Mouse (Mus musculus): ENCODE measurements around the gene Ifnk.

The Ifnk gene

DNA sequence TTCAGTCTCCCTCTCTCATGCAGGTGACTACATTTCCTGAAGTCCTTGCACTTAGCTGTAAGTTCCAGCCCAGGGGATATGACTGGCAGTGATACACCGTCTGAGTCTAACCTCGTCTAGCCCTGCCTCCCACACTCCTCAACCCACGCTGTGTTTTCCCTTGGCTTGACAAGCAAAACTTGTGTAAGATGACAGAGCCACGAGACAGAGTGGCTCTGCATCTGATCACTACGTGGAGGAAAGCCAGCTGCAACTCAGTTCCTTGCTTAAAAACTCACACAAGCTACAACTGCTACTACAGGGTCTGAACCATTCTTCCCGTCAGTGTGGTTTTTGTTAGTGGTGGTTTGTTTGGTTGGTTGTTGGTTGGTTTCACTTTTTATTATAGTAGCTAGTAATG, 11.5 kb upstream of the Ifnk start:
- DNase-seq = no peak

DNA sequence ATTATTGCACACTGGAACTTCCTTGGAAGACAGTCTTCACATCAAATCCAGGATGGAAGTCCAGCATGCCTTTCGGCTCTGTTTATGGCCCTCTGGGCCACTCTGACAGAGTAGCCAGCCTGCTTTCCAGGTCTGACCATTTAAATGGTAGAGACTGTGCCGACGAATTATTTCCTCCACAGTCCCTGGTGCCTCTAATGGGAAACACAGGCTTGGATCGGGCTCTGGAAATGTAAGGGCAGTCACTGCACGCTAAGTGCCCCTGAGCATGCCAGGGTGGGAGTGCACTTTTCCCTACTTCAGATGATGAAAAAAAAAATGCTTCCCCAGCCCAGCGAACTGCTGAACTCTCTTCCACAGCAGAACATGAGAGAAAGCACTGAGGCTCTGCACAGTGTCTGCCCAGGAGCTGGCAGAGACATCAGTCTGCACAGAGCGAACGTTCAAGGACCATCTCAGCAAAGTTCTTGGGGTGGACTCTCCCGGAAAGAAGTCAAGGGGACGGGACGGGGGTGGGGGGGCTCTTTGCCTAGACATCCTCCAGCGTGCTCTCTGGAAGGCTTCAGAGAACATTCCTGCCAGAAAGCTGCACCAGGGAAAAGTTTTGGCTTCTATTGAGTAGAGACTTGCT, 8.3 kb upstream of the Ifnk start:
- no peak for DNase-seq

DNA sequence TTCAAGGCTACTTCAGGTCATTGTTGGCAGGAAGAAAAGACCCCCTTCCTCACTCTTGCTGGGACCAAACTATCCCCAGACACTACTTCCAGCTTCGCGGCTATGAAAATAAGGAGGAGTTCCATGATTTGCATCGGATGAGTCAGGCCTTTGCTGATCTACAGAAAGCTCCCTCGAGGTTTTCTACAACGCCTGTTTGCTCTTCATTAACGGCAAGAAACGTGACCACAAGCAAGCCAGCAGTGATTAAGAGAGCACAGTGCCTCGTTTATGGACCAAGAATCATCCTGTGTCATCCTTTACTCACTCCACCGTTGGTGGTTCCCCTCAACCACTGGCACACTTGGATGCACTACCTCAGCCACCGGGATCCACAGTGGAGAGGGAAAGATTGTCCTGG, 6.1 kb upstream of the Ifnk start:
- no peak for DNase-seq

DNA sequence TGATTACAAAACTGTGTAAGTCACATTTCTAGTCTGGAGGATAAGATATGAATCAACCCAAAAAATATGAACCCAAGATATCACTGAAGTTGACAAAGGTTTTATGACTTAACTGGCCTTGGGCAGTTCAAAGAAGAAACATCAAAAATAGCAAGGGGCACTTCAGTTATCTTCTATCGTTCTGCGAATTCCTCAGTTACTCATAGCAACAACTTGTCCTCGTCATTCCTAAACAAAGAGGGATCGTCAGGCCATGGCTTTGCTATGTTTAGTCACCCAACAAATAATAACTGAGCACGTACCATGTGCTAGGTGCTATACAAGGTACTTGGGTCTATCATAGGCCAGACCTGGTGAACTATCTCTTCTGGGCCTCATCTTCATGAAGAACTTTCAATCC, 5.3 kb upstream of the Ifnk start:
- no peak for DNase-seq

DNA sequence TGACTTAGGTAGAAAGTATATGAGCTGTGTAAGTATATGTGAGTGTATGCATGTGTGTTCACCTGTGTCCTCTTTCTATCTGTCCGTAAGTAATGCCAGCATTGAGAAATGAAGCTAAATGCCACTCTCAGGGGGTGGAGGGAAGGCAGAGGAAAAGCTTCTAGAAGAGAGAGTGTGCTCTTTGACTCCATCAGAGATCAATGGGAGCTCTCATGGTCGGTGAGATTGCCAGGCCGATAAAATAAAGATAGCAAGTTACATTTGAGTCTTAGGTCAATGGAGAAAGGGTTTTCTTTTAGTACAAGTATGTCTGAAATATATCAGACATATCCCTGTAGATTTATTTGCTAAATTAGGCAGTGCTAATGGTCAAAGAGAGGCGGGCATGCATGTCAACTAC, 3.5 kb upstream of the Ifnk start:
- DNase-seq = no peak

DNA sequence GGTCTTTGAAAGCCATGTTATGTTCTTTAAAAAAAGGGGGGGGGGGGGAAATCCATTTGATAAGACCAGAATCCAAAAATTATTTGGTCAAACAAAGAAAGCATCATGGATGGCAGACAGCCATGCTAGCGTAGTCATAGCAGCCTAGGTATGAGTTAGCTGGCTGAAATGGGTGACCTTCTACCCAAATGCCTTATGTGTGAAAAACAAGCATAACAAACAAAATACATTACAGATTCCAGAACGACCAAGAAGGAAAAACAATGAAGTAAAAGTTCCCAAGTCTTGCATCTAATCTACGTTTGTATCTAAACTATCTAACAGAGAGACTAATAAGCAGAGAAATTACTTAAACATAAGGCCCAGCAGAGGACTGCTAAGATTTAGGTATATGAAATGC, 1.1 kb upstream of the Ifnk start:
- no peak for DNase-seq

DNA sequence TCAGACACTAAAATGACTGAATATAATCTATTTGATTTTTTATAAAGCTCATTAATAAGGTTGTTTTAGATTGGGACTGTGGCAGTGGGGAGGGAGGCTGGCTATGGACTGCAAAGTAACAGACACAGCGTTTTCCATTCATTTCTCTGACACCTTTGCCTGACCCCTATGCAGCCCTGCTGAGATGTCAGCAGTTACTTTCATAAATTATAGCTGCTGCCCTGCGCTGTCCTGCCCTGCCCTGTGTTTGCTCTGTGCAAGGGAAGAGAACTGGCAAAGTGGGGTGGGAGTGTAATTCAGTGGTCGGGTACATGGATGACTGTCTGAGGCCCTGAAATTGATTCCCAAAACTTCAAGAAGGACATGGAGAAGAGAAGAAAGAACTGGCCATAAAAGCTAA, 2.2 kb downstream of the Ifnk start:
- DNase-seq = no peak

DNA sequence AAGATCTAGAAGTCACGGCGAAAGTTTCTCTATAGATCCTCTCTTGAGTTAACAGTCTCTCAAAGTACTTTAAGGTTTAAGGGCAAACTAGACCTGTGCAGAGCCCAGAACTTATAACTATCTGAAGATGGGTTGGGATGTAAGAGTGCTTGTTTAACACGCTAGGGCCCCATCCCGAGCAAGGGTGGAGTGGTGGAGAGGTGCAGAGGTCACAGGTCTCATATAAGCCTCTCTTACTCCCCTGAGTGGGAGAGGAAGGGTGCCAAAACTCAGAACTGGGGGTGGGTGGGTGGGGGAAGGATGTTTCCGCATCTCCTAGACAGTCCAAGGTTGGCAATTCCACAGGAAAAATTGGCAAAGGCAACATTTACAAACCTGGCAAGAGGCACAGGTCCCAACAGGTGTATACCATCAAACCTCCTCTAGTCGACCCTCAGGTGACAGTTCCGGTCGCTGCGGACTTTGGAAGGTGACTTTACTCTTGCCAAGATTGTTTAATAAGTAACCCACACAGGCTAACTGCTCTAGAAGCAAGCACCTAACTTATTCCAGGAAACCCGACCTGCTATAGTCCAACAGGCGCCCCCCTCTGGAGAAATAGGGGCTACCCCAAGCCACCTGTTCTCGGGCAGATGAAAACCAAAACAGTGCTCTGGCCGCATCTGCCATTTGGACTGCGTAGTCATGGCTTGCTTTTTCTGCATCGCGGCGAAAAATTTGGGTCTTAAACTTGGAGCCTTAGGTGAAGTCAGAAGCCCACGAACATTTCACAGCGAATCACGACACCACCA, 3.5 kb downstream of the Ifnk start:
- DNase-seq = peak; percentile 71

DNA sequence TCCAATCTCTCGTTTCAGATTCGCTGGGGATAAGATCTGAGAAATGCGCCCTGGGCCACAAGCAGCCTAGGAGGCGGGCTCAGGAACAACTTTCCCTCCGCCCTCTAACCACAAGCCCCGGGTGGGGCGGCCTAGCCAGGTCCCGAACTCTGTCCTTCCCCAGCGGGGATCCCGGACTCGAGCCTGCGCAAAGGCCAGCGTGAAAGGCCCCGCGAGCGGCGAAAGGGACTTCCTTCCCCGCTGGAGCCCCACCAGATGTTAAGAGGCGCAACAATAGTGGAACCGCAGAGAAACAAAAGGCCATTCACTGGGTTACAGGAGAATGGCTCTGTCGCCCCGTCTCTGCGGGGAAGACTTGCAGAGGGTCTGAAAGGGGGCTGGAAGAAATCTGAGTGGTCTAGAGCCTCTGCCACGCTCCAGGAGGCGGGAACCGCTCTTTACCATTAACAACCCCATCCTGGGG, 4.3 kb downstream of the Ifnk start:
- peak; percentile 69 for DNase-seq

DNA sequence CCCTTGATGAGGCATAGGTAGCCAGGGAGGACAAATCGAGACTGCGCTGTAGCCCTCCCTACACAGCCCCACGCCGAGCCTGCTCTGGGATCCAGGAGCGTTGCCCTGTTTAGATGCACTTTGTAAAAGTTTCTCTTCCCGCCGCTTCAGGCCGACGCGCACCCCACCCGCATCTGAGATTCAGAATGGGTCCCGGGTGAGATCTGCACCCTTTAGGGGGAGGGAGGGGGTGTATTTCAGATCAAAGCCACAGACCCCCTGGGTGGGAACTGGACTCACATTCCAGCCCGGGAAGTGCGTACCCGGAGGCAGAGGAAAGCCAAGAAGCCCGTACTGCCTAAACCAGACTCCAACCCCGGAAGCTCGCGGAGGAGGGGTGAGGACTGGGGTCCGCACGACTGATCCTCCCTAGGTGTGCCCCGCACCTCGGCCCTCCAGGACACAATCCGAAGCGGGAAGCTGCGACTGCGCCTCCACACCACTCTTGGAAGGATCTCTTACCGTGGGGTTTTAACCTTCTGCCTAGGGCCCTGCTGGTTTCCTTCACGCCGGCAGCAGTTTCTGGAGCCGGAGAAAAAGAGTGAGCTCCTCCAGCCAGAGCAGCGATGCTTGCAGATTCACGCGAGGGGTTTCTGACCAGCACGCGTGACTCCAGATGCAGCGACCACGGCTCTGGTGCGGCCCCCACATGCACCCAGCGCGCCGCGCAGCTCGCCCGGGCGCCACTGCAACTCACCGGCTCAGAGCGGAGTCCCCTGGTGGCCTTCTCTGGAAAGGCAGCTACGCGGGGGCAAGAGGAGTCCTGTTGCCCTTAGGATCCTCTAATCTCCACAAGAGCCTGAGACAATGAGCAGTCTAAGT, 5.1 kb downstream of the Ifnk start, which contains the start of gene Mob3b:
Mob3b (minus strand) TSS at position 734 of the 861 bp plus-strand sequence.
- peak; percentile 93 for DNase-seq

DNA sequence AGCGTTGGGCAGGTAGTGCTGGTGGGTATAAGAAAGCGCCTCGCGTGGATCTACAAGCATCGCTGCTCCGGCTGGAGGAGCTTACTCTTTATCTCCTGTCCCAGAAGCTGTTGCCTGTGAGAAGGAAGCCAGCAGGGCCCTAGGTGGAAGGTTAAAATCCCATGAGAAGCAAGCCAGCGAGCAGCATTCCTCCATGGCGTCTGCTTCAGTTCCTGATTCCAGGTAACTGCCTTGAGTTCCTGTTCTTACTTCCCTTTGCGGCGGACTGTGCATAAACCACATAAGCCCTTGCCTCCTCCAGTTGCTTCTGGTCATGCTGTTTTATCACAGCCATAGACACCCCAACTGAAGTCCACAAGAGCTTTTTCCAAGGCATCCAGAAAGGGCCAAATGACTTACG, 6.0 kb downstream of the Ifnk start:
- no peak for DNase-seq

DNA sequence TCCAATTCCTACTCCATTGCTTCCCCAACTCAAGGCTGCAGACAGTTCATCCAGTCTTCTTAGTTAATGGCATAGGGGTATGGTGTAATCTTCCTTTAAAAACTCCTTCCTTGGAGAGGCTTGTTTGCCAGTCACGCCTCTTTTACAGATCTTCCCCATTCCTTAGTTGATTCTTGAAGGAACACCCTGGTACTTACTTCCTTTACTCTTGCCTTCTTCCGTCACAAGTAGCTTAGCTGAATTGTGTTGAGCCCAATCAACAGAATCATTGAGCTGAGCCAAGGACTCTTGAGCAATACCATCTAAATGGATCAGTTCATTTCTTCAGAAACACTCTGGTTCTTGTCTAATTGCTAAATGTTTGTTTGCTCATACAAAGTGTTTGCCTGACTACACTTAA, 13.4 kb downstream of the Ifnk start:
- DNase-seq = no peak

DNA sequence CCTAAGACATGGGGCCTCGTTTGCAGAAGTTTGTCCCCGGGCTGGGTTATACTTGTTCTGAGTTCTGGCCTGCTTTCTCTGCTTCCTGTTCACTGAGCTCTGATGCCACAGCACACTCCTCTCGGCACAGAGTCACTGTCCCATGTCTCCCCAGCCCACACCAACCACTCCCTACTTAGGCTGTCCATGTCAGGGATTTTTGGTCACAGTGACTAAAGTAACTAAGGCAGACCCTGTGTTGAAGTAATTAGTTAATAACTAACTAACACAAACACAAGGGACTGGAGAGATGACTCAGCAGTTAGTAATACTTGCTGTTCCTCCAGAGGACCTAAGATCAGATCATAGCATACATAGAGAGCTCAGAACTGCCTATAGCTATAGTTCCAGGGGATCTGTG, 14.1 kb downstream of the Ifnk start:
- no peak for DNase-seq

DNA sequence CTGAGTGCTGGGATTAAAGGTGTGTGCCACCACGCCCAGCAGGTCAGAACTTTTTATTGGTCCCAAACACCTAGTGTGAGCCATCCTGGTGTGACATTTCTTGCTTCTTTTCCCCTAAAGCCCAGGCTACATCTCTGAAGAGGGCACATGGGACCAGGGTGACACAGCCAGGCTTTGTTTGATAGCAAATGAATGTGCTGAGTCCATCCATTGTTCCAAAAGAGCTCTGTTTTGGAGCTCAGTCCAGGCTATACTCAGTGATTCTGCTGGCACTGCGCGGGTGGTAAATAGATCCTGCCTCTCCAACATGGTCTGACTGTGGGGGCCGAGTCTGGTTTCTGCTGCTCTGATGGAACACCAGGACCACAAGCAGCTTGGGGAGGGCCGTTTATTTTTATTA, 16.0 kb downstream of the Ifnk start:
- DNase-seq = no peak

DNA sequence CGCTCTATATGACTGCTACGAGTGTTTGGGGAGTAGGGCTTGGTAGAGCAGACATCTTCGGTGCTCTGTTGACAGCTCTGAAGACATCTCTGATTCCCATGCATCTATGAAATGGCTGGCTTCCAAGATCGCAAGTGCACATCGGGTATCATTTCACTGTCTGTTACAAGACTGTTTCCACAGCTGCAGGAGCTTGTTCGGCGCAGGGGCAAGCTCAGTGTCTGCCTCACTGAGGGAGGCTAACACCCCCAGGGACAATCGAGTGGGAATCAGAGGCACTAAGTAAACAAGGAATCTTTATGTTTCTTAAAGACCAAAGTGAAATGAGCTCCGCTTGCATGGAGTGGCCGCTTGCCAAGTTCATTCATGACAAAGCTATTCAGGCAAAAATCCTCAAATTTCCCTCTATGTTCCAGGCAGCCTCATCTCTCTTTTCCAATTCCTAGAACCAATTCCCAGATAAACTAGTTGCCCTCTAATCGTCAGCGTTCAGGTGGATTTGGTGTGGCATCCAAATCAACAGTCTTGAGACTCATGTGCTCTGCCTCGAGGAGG, 17.8 kb downstream of the Ifnk start:
- DNase-seq = no peak

DNA sequence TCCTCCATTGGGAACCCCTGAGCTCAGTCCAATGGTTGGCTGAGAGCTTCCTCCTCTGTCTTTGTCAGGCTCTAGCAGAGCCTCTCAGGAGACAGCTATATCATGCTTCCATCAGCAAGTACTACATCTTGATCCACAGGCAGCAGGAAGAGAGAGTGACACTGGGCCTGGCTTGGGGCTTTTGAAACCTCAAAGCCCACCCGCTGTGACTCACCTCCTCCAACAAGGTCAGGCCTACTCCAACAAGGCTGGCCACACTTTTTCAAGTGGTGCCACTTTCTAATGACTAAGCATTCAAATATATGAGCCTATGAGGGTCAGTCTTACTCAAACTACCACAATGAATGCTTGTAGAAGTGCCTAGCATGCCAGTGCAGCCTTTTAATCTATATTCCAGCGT, 20.6 kb downstream of the Ifnk start:
- DNase-seq = no peak

DNA sequence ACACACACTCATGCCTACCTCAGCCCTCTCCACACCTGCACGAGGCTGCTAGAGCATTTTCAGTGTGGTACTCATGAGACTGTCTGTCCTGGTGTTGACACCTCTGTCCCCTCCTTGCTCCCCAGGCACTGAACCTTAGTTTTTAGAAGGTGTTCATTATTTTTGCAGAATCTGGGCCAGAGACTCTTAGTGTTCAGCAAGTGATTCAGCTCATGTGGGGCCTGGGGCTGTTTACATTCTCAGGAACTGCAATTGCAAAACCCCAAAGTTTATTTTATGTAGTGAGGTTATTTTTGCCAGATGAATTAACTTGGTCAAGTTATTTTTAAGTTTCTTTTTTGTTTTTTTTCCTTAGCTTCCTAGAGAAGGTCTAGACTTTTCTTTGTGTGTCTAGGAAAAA, 21.7 kb downstream of the Ifnk start:
- no peak for DNase-seq

DNA sequence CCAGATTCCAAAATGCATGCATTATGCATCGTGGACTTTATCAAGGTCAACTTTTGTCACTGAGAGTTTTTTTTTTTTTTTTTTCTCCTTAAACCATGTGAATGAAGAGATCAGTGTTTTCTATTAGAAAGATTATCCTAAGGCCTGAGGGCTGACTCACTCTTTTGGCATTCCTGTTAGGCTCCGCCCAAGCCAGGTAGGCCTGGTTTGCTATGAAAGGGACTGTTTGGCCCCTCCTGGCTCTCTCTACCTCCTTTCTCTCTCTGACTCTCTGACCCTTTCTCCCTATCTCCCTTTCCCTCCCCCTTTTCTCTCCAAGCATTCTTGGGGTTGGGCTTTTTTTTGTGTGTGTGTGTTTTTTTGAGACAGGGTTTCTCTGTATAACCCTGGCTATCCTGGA, 23.7 kb downstream of the Ifnk start:
- DNase-seq = no peak

DNA sequence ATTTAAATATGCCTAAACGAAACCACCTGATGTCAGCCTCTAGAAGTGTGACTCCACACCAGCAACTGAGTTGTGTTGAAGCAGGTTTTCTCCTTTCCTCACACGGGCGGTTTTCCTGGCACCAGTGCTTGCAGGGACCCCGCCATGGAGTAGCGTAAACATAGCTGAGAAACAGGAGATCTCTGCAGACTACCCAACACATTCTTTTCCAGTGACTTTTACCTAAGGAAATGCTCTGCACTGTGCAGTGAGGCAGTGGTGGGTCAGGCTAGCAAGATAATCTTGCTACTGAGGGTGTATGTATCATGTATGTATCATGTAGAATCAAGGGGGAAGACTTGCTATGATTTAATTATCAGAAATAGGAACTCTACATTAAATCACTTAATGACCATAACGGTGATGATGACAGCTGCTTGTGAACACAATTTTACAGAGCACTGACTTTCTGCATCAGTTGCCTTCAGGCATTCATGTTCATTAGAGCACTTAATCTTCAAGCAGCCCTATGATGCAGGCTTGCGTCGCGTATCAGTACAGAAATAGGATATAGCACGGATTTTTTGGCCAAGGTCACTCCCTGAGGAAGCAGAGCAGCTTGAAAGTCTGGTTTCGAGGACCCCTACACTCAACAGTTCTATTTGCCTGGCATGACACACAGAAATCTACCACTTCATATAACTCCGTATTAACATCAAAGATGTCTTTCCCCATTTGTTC, 26.2 kb downstream of the Ifnk start:
- no peak for DNase-seq

DNA sequence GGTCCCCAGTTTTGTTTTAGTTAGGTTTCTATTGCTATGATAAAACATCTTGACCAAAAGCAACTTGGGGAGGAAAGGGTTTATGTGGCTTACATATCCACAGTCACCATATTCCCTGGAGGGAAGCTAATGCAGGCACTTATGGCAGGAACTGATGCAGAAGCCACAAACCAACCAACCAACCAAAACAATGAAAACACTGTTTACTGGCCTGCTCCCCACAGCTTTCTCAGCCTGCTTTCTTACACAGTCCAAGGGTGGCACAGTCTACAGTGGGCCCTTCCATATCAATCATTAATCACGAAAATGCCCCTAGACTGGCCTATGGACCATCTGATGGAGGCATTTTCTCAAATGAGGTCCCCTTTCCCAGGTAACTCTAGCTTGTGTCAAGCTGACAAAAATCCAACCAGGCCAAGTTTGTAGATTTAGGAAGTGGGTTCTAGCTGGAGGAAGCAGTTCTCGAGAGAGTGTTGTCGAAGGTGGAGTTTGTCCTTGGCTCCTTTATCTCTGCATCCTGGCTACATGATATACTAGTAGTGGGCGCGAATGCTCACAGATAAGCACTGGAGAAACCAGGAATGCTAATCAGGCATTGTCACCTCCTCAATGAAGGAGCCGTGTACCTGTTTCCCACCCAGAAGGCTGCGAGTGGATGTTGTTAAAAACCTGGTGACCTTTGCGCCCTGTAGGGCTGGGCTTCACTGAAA, 35.9 kb downstream of the Ifnk start:
- no peak for DNase-seq

DNA sequence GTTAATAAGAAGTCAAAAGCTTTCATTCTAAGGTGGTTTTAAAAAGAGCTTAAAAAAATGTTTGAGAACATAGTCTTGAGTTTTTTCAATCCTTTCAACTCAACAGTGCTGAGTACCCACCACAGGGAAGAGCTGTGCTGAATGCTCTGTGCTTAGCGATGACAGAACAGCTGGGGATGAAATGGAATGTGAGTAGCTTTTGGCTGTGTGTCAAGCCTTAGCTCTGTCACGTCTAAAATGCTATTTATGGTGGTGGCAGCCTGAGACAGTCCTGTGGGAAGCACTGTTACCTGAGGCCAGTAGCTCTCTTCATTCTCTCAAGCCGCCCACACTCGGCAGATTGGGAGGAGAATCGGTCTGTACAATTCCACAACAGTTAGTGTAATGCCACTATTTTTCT, 37.9 kb downstream of the Ifnk start:
- no peak for DNase-seq

DNA sequence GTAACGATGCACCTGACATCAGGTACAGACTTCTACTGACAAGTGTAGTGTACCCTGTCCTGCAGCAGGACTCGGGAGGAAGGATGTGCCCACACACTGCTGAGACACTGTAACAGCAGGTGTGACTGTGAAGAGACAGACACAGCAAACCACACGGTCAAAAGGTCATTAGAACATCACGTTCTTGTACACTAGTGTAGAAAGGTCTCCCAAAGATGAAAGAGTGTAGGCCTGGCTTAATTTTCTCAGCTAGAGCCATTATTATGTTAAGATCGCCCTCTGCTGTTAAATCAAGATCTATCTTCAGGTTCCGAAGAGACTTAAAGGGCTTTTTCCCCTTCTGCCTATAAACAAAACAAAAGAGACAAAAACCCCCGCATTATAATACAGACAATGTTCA, 40.9 kb downstream of the Ifnk start:
- no peak for DNase-seq
